Mouse (Mus musculus) limb, embryonic 15.5 days (tissue): Measurements from ENCODE around the gene AI413582. TPM values are rescaled to one million over a fixed set of nuclear protein-coding genes. Genes with fewer than 3 reads are reported as not detected.

Source experiments
- ATAC-seq: fragments of 200-750 bp; cut with Nextera tagmentation; 2 replicates; pipeline ENCODE4 v1.8.0; 2017; ENCODE audit warnings: low read depth, moderate TSS enrichment; ENCODE audit not compliant: insufficient number of reproducible peaks, low FRiP score, low TSS enrichment
- H3K27ac ChIP-seq: fragments of 300-500 bp; sonication (generic); 2 replicates; pipeline ENCODE4 v1.5.1; 2015; ENCODE audit warnings: moderate library complexity, mild to moderate bottlenecking, inconsistent platforms
- H3K27me3 ChIP-seq: fragments of 300-500 bp; sonication (generic); 2 replicates; pipeline ENCODE4 v1.6.1; 2015; ENCODE audit warnings: inconsistent platforms
- H3K36me3 ChIP-seq: fragments of 300-500 bp; sonication (generic); 2 replicates; pipeline ENCODE4 v1.6.1; 2015; ENCODE audit warnings: inconsistent platforms
- H3K4me1 ChIP-seq: fragments of 300-500 bp; sonication (generic); 2 replicates; pipeline ENCODE4 v1.6.1; 2015; ENCODE audit warnings: inconsistent platforms
- H3K4me2 ChIP-seq: fragments of 300-500 bp; sonication (generic); 2 replicates; pipeline ENCODE4 v1.6.1; 2015; ENCODE audit warnings: mild to moderate bottlenecking, inconsistent platforms
- H3K4me3 ChIP-seq: fragments of 300-500 bp; sonication (generic); 2 replicates; pipeline ENCODE4 v1.5.1; 2015; ENCODE audit warnings: mild to moderate bottlenecking, inconsistent platforms
- H3K9ac ChIP-seq: fragments of 300-500 bp; sonication (generic); 2 replicates; pipeline ENCODE4 v1.6.1; 2015; ENCODE audit warnings: inconsistent platforms
- H3K9me3 ChIP-seq: fragments of 300-500 bp; sonication (generic); 2 replicates; pipeline ENCODE4 v1.6.1; 2016; ENCODE audit warnings: inconsistent platforms
- WGBS: fragments of 180-500 bp; shearing (Covaris S2); methylation state at CpG from one replicate; pipeline ENCODE4 v1.1.7; 2015; 5-methylcytosine and 5-hydroxymethylcytosine counted together
- polyA plus RNA-seq: library from polyadenylated mRNA; unstranded; fragments of >200 nt; fragmentation: Nextera tagmentation; extraction: Ambion mirVana; gene quantifications from 2 replicates; pipeline ENCODE4 v1.2.1, GENCODE M21; 2015

The AI413582 gene
- polyA plus RNA-seq, 1 experiment from 2014 or later = 28.4 TPM

- Histone ChIP-seq H3K4me3 (no peak overlapping the region), H3K9ac (no peak overlapping the region), H3K4me1 (no peaks in the 10 kb centered on the region), H3K9me3 (0 out of 2 replicates have a peak, but pooled peaks cover 3% of the 10 kb centered on the region), H3K36me3 (no peaks in the 10 kb centered on the region), H3K27ac (no peak overlapping the region), H3K27me3 (no peaks in the 10 kb centered on the region), H3K4me2 (no peak overlapping the region)
- no peak for ATAC-seq
- 59% methylated on average over 8 of the region's 8 CpGs for WGBS
Measured at GRCm38 (mm10) chr17:27528030-27528429, 37.5 kb downstream of the AI413582 start.

- Histone ChIP-seq H3K9ac (no peak overlapping the region), H3K4me2 (no peak overlapping the region), H3K4me1 (no peaks in the 10 kb centered on the region), H3K27ac (no peak overlapping the region), H3K4me3 (no peak overlapping the region), H3K36me3 (no peaks in the 10 kb centered on the region), H3K27me3 (peaks cover 3% of the 10 kb centered on the region), H3K9me3 (0 out of 2 replicates have a peak, but pooled peaks cover 3% of the 10 kb centered on the region)
- ATAC-seq = no peak
- 74% methylated on average over 6 of the region's 6 CpGs for WGBS
Measured at GRCm38 (mm10) chr17:27527188-27527587, 38.4 kb downstream of the AI413582 start.

DNA sequence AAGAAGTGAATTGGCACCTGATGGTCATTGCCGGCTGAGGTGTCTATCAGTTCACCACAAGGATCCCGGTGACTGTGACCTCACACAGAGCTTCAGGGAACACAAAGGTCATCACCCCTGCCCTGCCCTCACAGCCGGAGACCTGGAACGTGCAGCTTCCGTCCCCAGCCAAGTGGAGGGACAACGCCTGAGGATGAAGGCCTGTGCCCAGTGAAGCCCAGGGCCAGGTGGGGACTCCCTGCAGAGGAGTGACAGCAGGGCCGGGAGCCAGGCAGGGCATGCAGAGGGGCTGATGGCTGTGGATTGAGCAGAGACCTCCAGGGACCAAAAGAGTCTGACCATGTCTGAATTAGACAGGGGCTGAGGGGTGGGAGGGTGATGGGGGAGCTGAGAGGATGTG, 42.4 kb downstream of the AI413582 start:
- H3K27ac ChIP-seq = no peak overlapping the region
- ATAC-seq = no peak
- 0 out of 2 replicates have a peak, but pooled peaks cover 3% of the 10 kb centered on the region for H3K9me3 ChIP-seq
- H3K4me1 ChIP-seq = peaks cover 4% of the 10 kb centered on the region
- H3K36me3 ChIP-seq = no peaks in the 10 kb centered on the region
- no peak overlapping the region for H3K4me2 ChIP-seq
- H3K9ac ChIP-seq = no peak overlapping the region
- 55% methylated on average over 7 of the region's 7 CpGs for WGBS
- H3K4me3 ChIP-seq = no peak overlapping the region
- H3K27me3 ChIP-seq = peaks cover 42% of the 10 kb centered on the region

- H3K9ac ChIP-seq = no peak within 1 kb of the TSS
- WGBS = 70% methylated on average over 5 of the region's 5 CpGs
- no peak within 1 kb of the TSS for H3K27ac ChIP-seq
- H3K4me2 ChIP-seq = peak within 1 kb of the TSS; percentile 22; the same call in 1 of the 2 replicates
- no peaks in the 10 kb centered on the region for H3K36me3 ChIP-seq
- no peak within 1 kb of the TSS for H3K4me3 ChIP-seq
- peaks cover 4% of the 10 kb centered on the region for H3K4me1 ChIP-seq
- peaks cover 60% of the 10 kb centered on the region for H3K27me3 ChIP-seq
- no peak for ATAC-seq
- 0 out of 2 replicates have a peak, but pooled peaks cover 3% of the 10 kb centered on the region for H3K9me3 ChIP-seq
Measured at GRCm38 (mm10) chr17:27521303-27521702, 44.3 kb downstream of the AI413582 start, which contains the start of gene Grm4. Gene Grm4 (minus strand): TSS chr17:27521403.

GRCm38 (mm10) chr17:27520557-27520956, 45.0 kb downstream of the AI413582 start:
- Histone ChIP-seq H3K4me2 (peak overlapping the region; percentile 22; the same call in 1 of the 2 replicates), H3K4me1 (peaks cover 4% of the 10 kb centered on the region), H3K9ac (no peak overlapping the region), H3K4me3 (no peak overlapping the region), H3K27ac (no peak overlapping the region), H3K36me3 (no peaks in the 10 kb centered on the region), H3K27me3 (peaks cover 66% of the 10 kb centered on the region), H3K9me3 (0 out of 2 replicates have a peak, but pooled peaks cover 1% of the 10 kb centered on the region)
- ATAC-seq = no peak
- under 1% methylated on average over 27 of the region's 27 CpGs for WGBS

- H3K4me1 ChIP-seq = peaks cover 5% of the 10 kb centered on the region
- H3K27me3 ChIP-seq = peaks cover 82% of the 10 kb centered on the region
- H3K9ac ChIP-seq = no peak overlapping the region
- H3K4me3 ChIP-seq = no peak overlapping the region
- H3K4me2 ChIP-seq = no peak overlapping the region
- WGBS = 54% methylated on average over 15 of the region's 15 CpGs
- H3K9me3 ChIP-seq = no peaks in the 10 kb centered on the region
- no peaks in the 10 kb centered on the region for H3K36me3 ChIP-seq
- no peak for ATAC-seq
- H3K27ac ChIP-seq = no peak overlapping the region
Measured at GRCm38 (mm10) chr17:27518700-27519595, 46.6 kb downstream of the AI413582 start.

DNA sequence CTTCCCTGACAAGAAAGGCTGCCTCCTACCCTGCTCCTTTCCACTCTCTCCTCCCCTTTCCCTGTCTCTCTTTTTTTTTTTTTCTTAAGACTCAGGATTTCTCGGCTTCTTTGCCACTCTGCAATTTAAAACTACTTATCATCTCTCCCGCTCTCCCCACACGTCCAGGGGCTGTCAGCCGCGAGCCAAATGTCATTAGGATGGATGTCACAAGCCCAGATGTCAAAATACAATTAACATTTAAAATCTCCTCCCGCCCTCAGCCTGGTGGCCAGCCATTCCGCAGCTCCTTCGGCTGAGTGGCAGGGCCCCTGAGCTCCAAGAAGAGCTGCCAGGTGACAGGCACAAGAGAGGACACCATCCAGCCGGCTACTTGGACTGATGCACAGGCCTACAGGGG, 47.3 kb downstream of the AI413582 start:
- no peak overlapping the region for H3K27ac ChIP-seq
- H3K4me3 ChIP-seq = no peak overlapping the region
- H3K27me3 ChIP-seq = peaks cover 89% of the 10 kb centered on the region
- H3K4me1 ChIP-seq = peaks cover 12% of the 10 kb centered on the region
- no peak overlapping the region for H3K4me2 ChIP-seq
- no peak overlapping the region for H3K9ac ChIP-seq
- H3K36me3 ChIP-seq = no peaks in the 10 kb centered on the region
- no peak for ATAC-seq
- no peaks in the 10 kb centered on the region for H3K9me3 ChIP-seq
- 27% methylated on average over 9 of the region's 9 CpGs for WGBS

DNA sequence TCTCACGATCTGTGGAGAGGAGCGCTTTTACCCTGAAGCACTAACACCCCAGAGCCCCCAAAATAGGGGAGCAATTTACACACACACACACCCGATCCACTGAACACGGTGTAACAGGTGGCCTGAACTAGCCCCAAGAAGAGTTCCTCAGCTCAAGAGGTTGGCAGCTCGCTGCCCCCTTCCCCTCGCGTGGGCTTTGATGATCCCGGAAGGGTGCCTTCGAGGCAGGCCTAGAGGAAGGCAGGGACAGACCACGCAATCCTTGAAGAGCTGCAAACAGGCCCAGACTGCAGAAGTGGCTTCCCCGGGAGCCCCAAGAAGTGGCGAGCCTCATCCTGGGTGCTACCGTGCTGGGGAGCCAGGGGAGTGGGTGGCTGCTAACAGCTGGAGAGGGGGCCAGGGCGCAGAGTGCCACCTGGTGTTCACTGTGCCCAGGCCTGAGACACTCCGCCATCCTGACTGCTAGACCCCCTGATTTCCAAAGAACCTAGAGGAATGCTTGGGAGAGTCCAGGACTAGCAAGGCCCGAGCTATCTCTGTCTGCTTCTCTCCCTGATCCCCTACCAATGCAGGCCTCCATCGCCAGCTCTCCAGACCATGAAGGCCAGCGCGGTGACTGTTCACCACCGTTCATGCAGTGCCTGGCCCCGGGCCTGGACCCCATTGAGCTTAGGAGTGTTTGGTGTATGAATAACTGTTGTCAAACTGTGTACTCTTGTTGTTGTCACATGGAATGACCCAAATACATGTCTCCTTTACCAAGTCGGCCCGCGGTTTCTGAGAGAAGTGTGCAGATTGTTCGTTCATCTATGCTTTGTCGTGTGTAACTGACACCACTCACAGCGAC, 51.4 kb downstream of the AI413582 start:
- no peaks in the 10 kb centered on the region for H3K9me3 ChIP-seq
- no peak for ATAC-seq
- peak overlapping the region; percentile 100 for H3K4me2 ChIP-seq
- H3K9ac ChIP-seq = no peak overlapping the region
- peak overlapping the region; percentile 54 for H3K4me3 ChIP-seq
- peaks cover 25% of the 10 kb centered on the region for H3K4me1 ChIP-seq
- no peak overlapping the region for H3K27ac ChIP-seq
- WGBS = 33% methylated on average over 27 of the region's 27 CpGs
- H3K36me3 ChIP-seq = no peaks in the 10 kb centered on the region
- peaks cover 97% of the 10 kb centered on the region for H3K27me3 ChIP-seq

Other genes with a start within 250 kb of the AI413582 start
- 0.54 and 0.55 TPM in 2 replicates for gene Grm4, start 44.4 kb downstream of the AI413582 start, polyA plus RNA-seq
- gene Hmga1, start 9.3 kb downstream of the AI413582 start, polyA plus RNA-seq = 161 and 167 TPM in 2 replicates
- 84.9 and 85.0 TPM in 2 replicates for gene Nudt3, start 57.7 kb upstream of the AI413582 start, polyA plus RNA-seq
- gene RPS10-NUDT3, start 69.5 kb upstream of the AI413582 start, polyA plus RNA-seq = not detected in 2 replicates
- gene Rps10, start 70.9 kb upstream of the AI413582 start, polyA plus RNA-seq = 793 and 967 TPM in 2 replicates
- gene Pacsin1, start 89.8 kb upstream of the AI413582 start, polyA plus RNA-seq = 2.5 and 3.4 TPM in 2 replicates
- 0.12 TPM in 1 of 2 replicates, not detected in the other for gene Spdef, start 163.2 kb upstream of the AI413582 start, polyA plus RNA-seq